Mouse (Mus musculus) forebrain, embryonic 15.5 days (tissue): ENCODE data around the gene Unc13b. TPM values are rescaled to one million over a fixed set of nuclear protein-coding genes. Genes with fewer than 3 reads are reported as not detected.
A peak's percentile ranks its signal among the peaks of the same experiment; 100 is the strongest.

Source experiments
- ATAC-seq: fragments of 200-750 bp; cut with Nextera tagmentation; replicated peaks from 2 replicates; pipeline ENCODE4 v1.8.0; 2017; ENCODE audit warnings: mild to moderate bottlenecking, moderate TSS enrichment, moderate library complexity
- H3K27ac ChIP-seq: fragments of 300-500 bp; sonication (generic); replicated peaks from 2 replicates; pipeline ENCODE4 v1.5.1; 2015; ENCODE audit warnings: mild to moderate bottlenecking, inconsistent platforms
- H3K27me3 ChIP-seq: fragments of 300-500 bp; sonication (generic); 2 replicates; pipeline ENCODE4 v1.6.1; 2015; ENCODE audit warnings: inconsistent platforms
- H3K36me3 ChIP-seq: fragments of 300-500 bp; sonication (generic); 2 replicates; pipeline ENCODE4 v1.6.1; 2015; ENCODE audit warnings: mild to moderate bottlenecking, inconsistent platforms
- H3K4me1 ChIP-seq: fragments of 300-500 bp; sonication (generic); 2 replicates; pipeline ENCODE4 v1.6.1; 2015; ENCODE audit warnings: inconsistent platforms
- H3K4me2 ChIP-seq: fragments of 300-500 bp; sonication (generic); replicated peaks from 2 replicates; pipeline ENCODE4 v1.6.1; 2015; ENCODE audit warnings: mild to moderate bottlenecking, inconsistent platforms
- H3K4me3 ChIP-seq: fragments of 300-500 bp; sonication (generic); 2 replicates; pipeline ENCODE4 v1.5.1; 2015; ENCODE audit warnings: mild to moderate bottlenecking, inconsistent platforms
- H3K9ac ChIP-seq: fragments of 300-500 bp; sonication (generic); replicated peaks from 2 replicates; pipeline ENCODE4 v1.6.1; 2015; ENCODE audit warnings: mild to moderate bottlenecking, inconsistent platforms
- H3K9me3 ChIP-seq: fragments of 300-500 bp; sonication (generic); 2 replicates; pipeline ENCODE4 v1.6.1; 2016; ENCODE audit warnings: inconsistent platforms
- WGBS: fragments of 180-500 bp; shearing (Covaris S2); methylation state at CpG from one replicate; pipeline ENCODE4 v1.1.7; 2015; ENCODE audit warnings: mixed read lengths; 5-methylcytosine and 5-hydroxymethylcytosine counted together
- polyA plus RNA-seq: library from polyadenylated mRNA; unstranded; fragments of >200 nt; fragmentation: Nextera tagmentation; extraction: Ambion mirVana; gene quantifications from 2 replicates; pipeline ENCODE4 v1.2.1, GENCODE M21; 2015

The Unc13b gene
- polyA plus RNA-seq, 1 experiment from 2014 or later: 18.7 TPM

DNA sequence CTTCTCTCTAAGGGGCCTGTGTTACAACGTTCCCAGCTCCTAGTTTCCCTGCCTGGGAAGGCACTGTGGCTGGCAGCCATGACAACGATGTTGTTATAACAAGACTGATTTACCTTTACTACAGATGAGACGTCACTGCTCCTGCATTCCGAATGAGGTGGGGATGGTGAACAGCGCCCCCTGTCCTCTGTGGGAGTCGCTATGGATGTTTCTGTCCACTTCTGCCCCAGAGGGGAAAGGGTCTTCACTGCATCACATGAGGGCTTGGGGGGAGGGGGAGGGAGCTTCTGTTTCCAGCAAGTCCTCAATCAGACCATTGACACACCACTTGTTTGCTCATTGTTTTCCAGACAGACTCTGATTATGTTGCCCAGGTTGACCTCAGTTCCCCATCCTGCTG is 235.2 kb downstream of the Unc13b start:
- no peaks in the 10 kb centered on the region for H3K9me3 ChIP-seq
- no peak for ATAC-seq
- H3K27ac ChIP-seq: no peak overlapping the region
- H3K27me3 ChIP-seq: no peaks in the 10 kb centered on the region
- H3K9ac ChIP-seq: no peak overlapping the region
- H3K4me3 ChIP-seq: no peak overlapping the region
- no peaks in the 10 kb centered on the region for H3K4me1 ChIP-seq
- no peak overlapping the region for H3K4me2 ChIP-seq
- WGBS: 38% methylated on average over 6 of the region's 6 CpGs
- H3K36me3 ChIP-seq: no peaks in the 10 kb centered on the region

DNA sequence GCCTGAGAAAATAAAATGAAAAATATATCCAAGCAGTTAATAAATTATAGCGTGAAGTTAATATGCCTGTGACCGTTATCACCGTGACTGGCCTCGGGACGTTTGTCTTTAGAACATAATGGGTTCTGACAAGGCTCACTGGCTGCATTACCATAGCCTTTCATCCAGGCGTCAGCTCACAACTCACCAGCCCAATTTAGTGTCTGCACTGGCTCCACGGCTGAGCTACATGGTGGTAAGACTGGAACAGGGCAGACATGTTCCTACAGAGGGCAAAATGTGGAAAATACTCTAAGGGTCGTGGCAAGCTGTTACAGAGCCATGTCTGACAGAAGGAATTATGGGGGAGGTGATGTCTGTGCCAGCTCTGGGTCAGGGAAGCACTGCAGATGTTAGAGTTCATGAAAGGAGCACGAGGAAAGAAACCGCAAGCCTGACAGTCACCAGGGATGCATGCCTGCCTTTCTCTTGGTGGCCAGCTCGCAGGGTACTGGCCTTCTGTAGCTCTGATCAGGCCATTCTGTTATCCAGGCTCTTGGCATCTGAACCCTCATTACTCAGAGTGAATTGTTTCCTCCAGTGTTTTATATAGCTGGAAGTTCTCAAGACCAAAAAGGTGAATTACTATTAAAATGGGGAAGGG is 251.1 kb downstream of the Unc13b start:
- Histone ChIP-seq H3K4me3 (no peak overlapping the region), H3K4me1 (no peaks in the 10 kb centered on the region), H3K9me3 (no peaks in the 10 kb centered on the region), H3K36me3 (no peaks in the 10 kb centered on the region), H3K4me2 (no peak overlapping the region), H3K27me3 (no peaks in the 10 kb centered on the region), H3K9ac (no peak overlapping the region), H3K27ac (0 out of 2 replicates have a peak overlapping the region, but pooled peaks have one; percentile 21)
- WGBS: 41% methylated on average over 11 of the region's 11 CpGs
- no peak for ATAC-seq

Other genes starting within 250 kb of the Unc13b start
- 0.05 TPM in 1 of 2 replicates, not detected in the other for gene Fam205a1, start 205.1 kb upstream of the Unc13b start, polyA plus RNA-seq
- gene Gm12394, start 202.2 kb upstream of the Unc13b start, polyA plus RNA-seq: 0.41 and 0.51 TPM in 2 replicates
- gene Fam205c, start 184.7 kb upstream of the Unc13b start, polyA plus RNA-seq: 1.6 and 1.8 TPM in 2 replicates
- 20.5 and 22.2 TPM in 2 replicates for gene Phf24, start 142.3 kb upstream of the Unc13b start, polyA plus RNA-seq
- gene Dnajb5, start 109.1 kb upstream of the Unc13b start, polyA plus RNA-seq: 49.3 and 55.1 TPM in 2 replicates
- gene 1700022I11Rik, start 89.3 kb upstream of the Unc13b start, polyA plus RNA-seq: 0.41 TPM in 2 replicates
- 505 and 521 TPM in 2 replicates for gene Vcp, start 58.4 kb upstream of the Unc13b start, polyA plus RNA-seq
- gene Fancg, start 48.4 kb upstream of the Unc13b start, polyA plus RNA-seq: 28.1 and 29.9 TPM in 2 replicates
- 23.2 and 23.8 TPM in 2 replicates for gene Pigo, start 33.1 kb upstream of the Unc13b start, polyA plus RNA-seq
- gene Stoml2, start 27.2 kb upstream of the Unc13b start, polyA plus RNA-seq: 259 and 263 TPM in 2 replicates
- gene Fam214b, start 12.7 kb upstream of the Unc13b start, polyA plus RNA-seq: 44.8 and 45.3 TPM in 2 replicates
- gene Atp8b5, start 208.2 kb downstream of the Unc13b start, polyA plus RNA-seq: 0.92 and 0.98 TPM in 2 replicates